In the genomic region with DNA sequence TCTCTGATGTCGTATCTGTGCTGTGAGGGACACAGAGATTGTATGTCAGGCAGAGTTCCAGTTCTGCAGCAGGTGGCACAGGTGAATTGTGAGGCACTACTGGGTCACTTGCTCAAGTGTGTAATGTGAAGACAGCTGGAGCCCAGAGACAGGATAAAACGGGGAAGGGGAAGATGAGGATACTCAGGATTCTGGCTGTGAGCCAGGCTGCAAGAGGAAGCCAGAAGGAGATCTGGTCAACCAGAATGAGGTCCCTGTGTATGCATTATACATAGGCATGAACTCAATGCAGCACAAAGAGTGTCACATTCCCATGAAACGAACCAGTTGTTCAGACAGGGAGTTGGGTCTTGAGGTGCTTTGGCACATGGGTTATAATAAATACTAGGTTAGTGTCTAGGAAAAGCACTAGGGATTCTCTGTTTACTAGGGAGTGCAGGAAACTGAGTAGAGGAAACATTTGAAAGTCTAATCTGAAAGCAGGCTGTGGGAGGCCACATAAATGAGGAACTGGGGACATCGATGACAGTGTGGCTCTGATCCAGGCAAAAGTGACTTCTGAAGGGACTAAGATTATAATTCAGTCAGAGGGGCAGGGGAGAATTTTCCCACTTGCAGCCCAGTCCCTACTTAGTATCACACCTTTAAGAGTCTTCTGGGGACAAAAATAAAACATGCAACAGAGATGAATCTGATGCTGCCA, we compare ENCODE assay signal across 10 mouse cellular contexts.
DNase-seq lines count a peak whose midpoint lies in the region; ATAC-seq lines count a peak whose summit lies in the region.
"Had no signal": no experiment of that assay in that cellular context is flagged by ENCODE, and none has a peak within 500 bp of the region (broad histone marks: within the 10 kb centered on the region; RNA-seq: fewer than 3 reads in every experiment).

No protein-coding gene starts in this region.

- no peak for ATAC-seq in cerebellum, adult (ENCODE audit: insufficient number of reproducible peaks, low FRiP score, low TSS enrichment)
- peak; percentile 69 for ATAC-seq in megakaryocyte, adult 5-6 weeks (ENCODE audit: poor library complexity, severe bottlenecking)
- ATAC-seq: intestine, embryonic 16.5 days had no signal

- DNase-seq in cerebellum, postnatal 25 days = peak; percentile 7 to 11
- peak; percentile 37 to 56 for DNase-seq in right cerebral cortex, postnatal 10 days (ENCODE audit: low spot score in 2 of 2)
- DNase-seq in right cerebral cortex, postnatal 25 days = no peak
- DNase-seq in heart, postnatal 4 days = peak; percentile 17
- DNase-seq in left cerebral cortex, adult 8-10 months (ENCODE audit: low spot score in 2 of 2) = no peak
- DNase-seq in left cerebral cortex, adult 18-20 months (ENCODE audit: low spot score in 2 of 2) = no peak
- DNase-seq: cerebellum, postnatal 36 days had no signal

Comparison
In these comparisons a context has a peak if more than half of its experiments do, and no peak if none do; other contexts are left out.
1. DNase-seq: peak in cerebellum, postnatal 25 days (2 of 2), right cerebral cortex, postnatal 10 days (2 of 2) and heart, postnatal 4 days (single experiment); none in right cerebral cortex, postnatal 25 days (single experiment), left cerebral cortex, adult 8-10 months (0 of 2) and left cerebral cortex, adult 18-20 months (0 of 2).